Mouse (Mus musculus) liver, adult 2 months (tissue): ENCODE results near the gene A030005K14Rik.

Source experiments
- CTCF ChIP-seq: fragments of 200-500 bp; IDR thresholded peaks from 2 replicates; pipeline ENCODE4 v1.5.1; 2011; ENCODE audit warnings: low read depth, low read length, control low read depth
- POLR2A ChIP-seq: fragments of 200-500 bp; IDR thresholded peaks from 2 replicates; pipeline ENCODE4 v1.6.1; 2011; ENCODE audit warnings: low read length, control low read depth; ENCODE audit not compliant: insufficient read depth; ENCODE audit errors: extremely low read depth

DNA sequence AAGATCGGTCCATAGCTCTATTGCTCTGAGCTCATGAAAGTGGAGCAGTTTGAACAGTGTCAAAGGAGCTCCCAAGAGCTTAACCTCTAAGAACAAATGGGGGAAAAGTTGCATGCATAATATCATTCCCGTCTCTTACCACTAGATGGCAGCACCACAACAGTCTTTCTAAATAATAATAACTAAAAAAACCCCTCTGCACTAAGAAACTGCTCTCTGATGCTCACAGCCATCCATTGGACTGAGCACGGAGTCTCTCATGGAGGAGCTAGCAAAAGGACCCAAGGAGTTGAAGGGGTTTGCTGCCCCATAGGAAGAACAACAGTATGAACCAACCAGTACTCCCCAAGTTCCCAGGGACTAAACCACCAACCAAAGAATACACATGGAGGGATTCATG, 5.7 kb upstream of the A030005K14Rik start:
- TF ChIP-seq POLR2A (no peak), CTCF (no peak)
